Mouse (Mus musculus) C2C12 (cell line): ENCODE results near the gene Hspa4l. TPM values are rescaled to one million over a fixed set of nuclear protein-coding genes. Genes with fewer than 3 reads are reported as not detected.
A peak's percentile ranks its signal among the peaks of the same experiment; 100 is the strongest.

Experiments used
- H3K27me3 ChIP-seq: one replicate; pipeline ENCODE4 v1.6.1; 2011; ENCODE audit not compliant: control insufficient read depth, insufficient read depth, insufficient read length
- H3K36me3 ChIP-seq: one replicate; pipeline ENCODE4 v1.6.1; 2011; ENCODE audit not compliant: control insufficient read depth, insufficient read depth
- H3K4me3 ChIP-seq: one replicate; pipeline ENCODE4 v1.5.1; 2011; ENCODE audit warnings: mild to moderate bottlenecking, control low read depth; ENCODE audit not compliant: poor library complexity, insufficient read depth, severe bottlenecking
- H3K79me2 ChIP-seq: one replicate; pipeline ENCODE4 v1.6.1; 2011; ENCODE audit not compliant: control insufficient read depth, insufficient read depth
- H3K79me3 ChIP-seq: one replicate; pipeline ENCODE4 v1.6.1; 2011; ENCODE audit warnings: low read depth, control low read depth
- H3ac ChIP-seq: one replicate; pipeline ENCODE3; 2011; ENCODE audit warnings: low read depth; ENCODE audit not compliant: control insufficient read depth, insufficient read length
- CEBPB ChIP-seq: IDR thresholded peaks from one replicate; pipeline ENCODE4 v1.6.1; 2011; ENCODE audit warnings: low read depth, mild to moderate bottlenecking, control low read depth, moderate library complexity
- CTCF ChIP-seq: IDR thresholded peaks from one replicate; pipeline ENCODE4 v1.5.1; 2011; ENCODE audit not compliant: control insufficient read depth, insufficient read depth, insufficient read length
- FOSL1 ChIP-seq: IDR thresholded peaks from one replicate; pipeline ENCODE4 v1.8.0; 2011; ENCODE audit warnings: mild to moderate bottlenecking, low read length; ENCODE audit not compliant: poor library complexity, insufficient read depth, severe bottlenecking
- MAX ChIP-seq: IDR thresholded peaks from one replicate; pipeline ENCODE4 v1.6.1; 2011; ENCODE audit warnings: mild to moderate bottlenecking, control low read depth
- MYOD1 ChIP-seq: IDR thresholded peaks from one replicate; pipeline ENCODE4 v1.6.1; 2011; ENCODE audit warnings: low read depth; ENCODE audit not compliant: control insufficient read depth, insufficient read length
- MYOG ChIP-seq: IDR thresholded peaks from one replicate; pipeline ENCODE4 v1.6.1; 2011; ENCODE audit not compliant: control insufficient read depth, insufficient read length; ENCODE audit errors: extremely low read depth
- USF1 ChIP-seq: IDR thresholded peaks from one replicate; pipeline ENCODE4 v1.6.1; 2011; ENCODE audit warnings: low read depth, mild to moderate bottlenecking, control low read depth, moderate library complexity
- long read RNA-seq, 2 experiments: library from polyadenylated mRNA; unstranded; transcript quantifications; one replicate each; pipeline ENCODE4 v2.0.0; 2019 to 2020
- polyA plus RNA-seq: library from polyadenylated mRNA; unstranded; fragments of >200 nt; fragmentation: generic; extraction: Trizol; gene quantifications from one replicate; pipeline ENCODE4 v1.2.1, GENCODE M21; 2012; ENCODE audit warnings: missing spikeins

Gene Hspa4l
- 15.7 TPM for polyA plus RNA-seq
- long read RNA-seq, experiment 1, full-length matches to known transcripts: 26 of 47 reads
- long read RNA-seq, experiment 1, partial matches to known transcripts: 15 of 47 reads
- long read RNA-seq, experiment 1, other reads (novel, unspliced or antisense): 6 of 47 reads
- long read RNA-seq, experiment 2, full-length matches to known transcripts: 278 of 449 reads
- long read RNA-seq, experiment 2, partial matches to known transcripts: 145 of 449 reads
- long read RNA-seq, experiment 2, other reads (novel, unspliced or antisense): 26 of 449 reads

DNA sequence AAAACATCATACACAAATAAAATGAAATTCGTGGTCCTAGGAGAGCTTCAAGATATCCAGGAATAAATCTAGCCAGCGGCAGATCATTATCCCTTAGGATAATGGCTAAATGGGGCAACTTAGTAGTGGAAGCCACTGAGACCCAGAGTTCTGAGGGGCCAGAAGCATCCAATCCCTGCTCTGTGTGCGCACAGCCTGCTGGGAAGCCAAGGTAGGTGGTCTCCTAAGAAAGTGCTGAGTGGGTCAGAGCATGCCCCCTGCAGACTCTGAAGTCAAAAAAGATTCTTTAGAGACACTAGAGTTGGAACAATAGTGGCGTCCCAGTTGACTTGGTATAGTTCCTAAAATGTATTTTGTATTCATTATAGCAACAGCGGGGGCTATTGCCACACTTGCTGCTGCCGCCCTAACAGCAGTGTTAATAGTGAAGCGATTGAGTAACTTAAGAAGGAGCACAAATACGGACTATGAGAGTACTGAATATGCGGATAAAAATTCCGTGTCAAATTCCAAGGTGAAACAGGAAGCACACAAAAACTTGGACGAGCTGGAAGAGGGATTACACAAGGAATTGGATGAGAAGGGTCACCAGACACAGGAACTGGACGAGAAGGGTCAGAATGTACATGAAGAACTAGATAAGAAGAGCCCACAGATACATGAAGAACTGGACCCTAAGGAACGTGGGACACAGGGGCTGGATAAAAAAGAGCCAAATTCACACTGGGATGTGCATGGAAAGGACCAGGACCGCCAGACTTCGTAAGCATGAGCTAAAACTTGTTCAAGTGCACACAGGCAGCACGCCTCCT is at the start of gene Hspa4l:
Hspa4l (plus strand) TSS at position 472 of the 812 bp plus-strand sequence.
- H3K79me2 ChIP-seq: peaks cover 39% of the 10 kb centered on the region
- peaks cover 22% of the 10 kb centered on the region for H3K79me3 ChIP-seq
- H3K4me3 ChIP-seq: peak within 1 kb of the TSS; percentile 84
- no peaks in the 10 kb centered on the region for H3K36me3 ChIP-seq
- H3K27me3 ChIP-seq: no peaks in the 10 kb centered on the region
- H3ac ChIP-seq: peak within 1 kb of the TSS; percentile 93
- TF ChIP-seq CTCF (no peak), MYOD1 (no peak), MAX (no peak), USF1 (no peak), FOSL1 (no peak), CEBPB (no peak), MYOG (no peak)

DNA sequence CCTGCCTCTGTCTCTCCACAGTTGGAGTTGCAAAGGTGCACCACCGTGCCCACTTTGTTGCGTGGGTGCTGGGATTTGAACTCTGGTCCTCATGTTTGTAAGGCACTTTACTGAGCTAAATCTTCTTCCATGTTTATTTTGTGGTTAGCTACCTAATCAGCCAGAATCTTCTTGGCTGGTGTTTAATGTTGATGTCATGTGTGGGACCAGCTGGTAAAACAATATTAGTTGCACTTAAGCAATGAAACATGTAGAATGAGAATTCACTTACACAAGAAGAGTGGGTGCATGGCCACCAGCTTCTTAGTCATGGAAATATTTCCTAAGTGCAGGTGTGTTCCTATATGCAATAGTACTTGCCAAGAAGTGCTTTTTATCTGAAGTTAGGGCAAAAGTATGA is 49.1 kb upstream of the Hspa4l start:
- Histone ChIP-seq H3ac (no peak overlapping the region), H3K27me3 (no peaks in the 10 kb centered on the region), H3K4me3 (no peak overlapping the region), H3K79me3 (no peaks in the 10 kb centered on the region), H3K79me2 (no peaks in the 10 kb centered on the region), H3K36me3 (no peaks in the 10 kb centered on the region)
- no peak for TF ChIP-seq MYOD1
- no peak for TF ChIP-seq CTCF
- TF ChIP-seq MAX: no peak
- TF ChIP-seq USF1: no peak
- TF ChIP-seq CEBPB: no peak
- no peak for TF ChIP-seq MYOG
- TF ChIP-seq FOSL1: no peak

DNA sequence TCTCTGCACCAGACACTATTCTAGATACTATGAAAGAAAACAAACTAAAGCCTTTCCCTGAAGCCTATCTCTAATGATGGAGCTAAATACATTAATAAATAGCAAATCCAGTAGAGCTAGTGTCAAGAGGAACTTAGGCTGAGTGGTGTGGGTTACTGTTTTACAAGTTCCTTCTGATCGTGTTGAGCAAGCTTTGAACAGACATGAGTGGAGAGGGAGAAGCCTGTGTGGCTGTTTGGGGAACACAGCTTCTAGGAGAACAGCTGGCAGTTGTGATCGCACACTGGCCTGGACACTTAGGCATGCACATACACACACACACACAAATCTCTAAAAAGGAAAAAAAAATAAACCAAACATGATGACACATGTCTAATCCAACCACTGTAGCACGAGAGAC is 45.5 kb upstream of the Hspa4l start:
- Histone ChIP-seq H3K4me3 (no peak overlapping the region), H3K27me3 (no peaks in the 10 kb centered on the region), H3K79me3 (no peaks in the 10 kb centered on the region), H3ac (no peak overlapping the region), H3K79me2 (no peaks in the 10 kb centered on the region), H3K36me3 (peaks cover 3% of the 10 kb centered on the region)
- TF ChIP-seq MYOG (no peak), CTCF (no peak), MYOD1 (no peak), CEBPB (no peak), FOSL1 (no peak), USF1 (no peak), MAX (no peak)

DNA sequence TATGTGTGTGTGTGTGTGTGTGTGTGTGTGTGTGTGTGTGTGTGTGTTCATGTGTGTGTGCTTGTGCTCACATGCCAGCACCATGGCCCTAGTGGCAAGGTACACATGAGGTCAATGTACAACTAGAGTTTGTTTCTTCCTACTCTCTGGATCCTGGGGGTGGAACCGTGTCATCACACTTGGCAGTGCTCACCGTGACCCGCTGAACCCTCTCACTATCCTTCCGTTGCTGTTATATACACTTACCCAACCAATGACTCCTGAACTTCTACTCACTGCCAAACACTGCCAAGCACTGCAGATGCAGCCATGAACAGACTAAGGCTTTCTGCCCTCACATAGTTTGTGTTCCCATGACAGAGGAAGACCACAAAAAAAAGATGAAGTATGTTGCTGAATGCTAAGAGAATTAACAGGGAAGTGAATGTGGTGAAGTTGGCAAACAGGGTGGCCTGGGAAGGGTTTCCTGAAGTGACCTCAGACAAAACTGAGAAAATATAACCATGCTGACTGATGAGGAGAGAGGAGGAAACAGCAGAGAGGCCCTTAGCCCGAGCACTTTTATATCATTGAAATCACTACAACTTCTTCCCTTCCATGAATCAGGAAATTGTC is 39.4 kb upstream of the Hspa4l start:
- H3K36me3 ChIP-seq: peaks cover 3% of the 10 kb centered on the region
- TF ChIP-seq MYOD1: no peak
- H3K27me3 ChIP-seq: no peaks in the 10 kb centered on the region
- no peaks in the 10 kb centered on the region for H3K79me3 ChIP-seq
- no peaks in the 10 kb centered on the region for H3K79me2 ChIP-seq
- no peak overlapping the region for H3K4me3 ChIP-seq
- H3ac ChIP-seq: no peak overlapping the region

DNA sequence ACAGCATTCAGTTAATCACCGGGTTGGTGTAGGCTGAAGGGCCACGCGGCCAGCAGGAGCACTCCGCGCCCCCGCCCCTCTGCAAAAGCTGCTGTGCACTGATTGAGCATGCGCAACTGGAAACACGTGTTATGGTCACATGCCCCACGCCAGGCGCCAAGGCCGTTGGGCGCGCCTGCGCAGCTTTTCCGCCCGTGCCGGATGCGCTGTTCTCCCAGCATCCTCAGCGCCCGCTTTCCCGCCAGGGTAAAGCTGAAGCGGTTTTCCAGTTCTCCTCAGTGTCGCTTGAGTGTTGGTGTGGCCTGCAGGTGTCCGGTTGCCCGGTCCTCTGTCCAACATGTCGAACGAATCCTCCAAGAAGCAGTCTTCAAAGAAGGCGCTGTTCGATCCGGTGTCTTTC is 35.6 kb upstream of the Hspa4l start, which contains the start of gene Slc25a31:
Slc25a31 (plus strand) TSS at position 201 of the 400 bp plus-strand sequence.
- Histone ChIP-seq H3K36me3 (no peaks in the 10 kb centered on the region), H3K79me3 (no peaks in the 10 kb centered on the region), H3K4me3 (no peak within 1 kb of the TSS), H3K27me3 (no peaks in the 10 kb centered on the region), H3ac (no peak within 1 kb of the TSS), H3K79me2 (no peaks in the 10 kb centered on the region)
- TF ChIP-seq CEBPB: no peak
- no peak for TF ChIP-seq CTCF
- no peak for TF ChIP-seq MAX
- no peak for TF ChIP-seq MYOD1
- TF ChIP-seq MYOG: no peak
- no peak for TF ChIP-seq USF1
- TF ChIP-seq FOSL1: no peak
